Mouse (Mus musculus) brain, embryonic 14.5 days (tissue): Measurements from ENCODE around the gene Tor1b. TPM values are rescaled to one million over a fixed set of nuclear protein-coding genes. Genes with fewer than 3 reads are reported as not detected.

ENCODE experiments used
- DNase-seq: peaks from one replicate; pipeline ENCODE4 v3.0.0-alpha.2; 2011; ENCODE audit warnings: low read depth
- CTCF ChIP-seq: fragments of 200-500 bp; IDR thresholded peaks from 2 replicates; pipeline ENCODE4 v1.5.1; 2012; ENCODE audit warnings: inconsistent platforms, mild to moderate bottlenecking, moderate library complexity, borderline replicate concordance; ENCODE audit not compliant: insufficient read depth, insufficient read length; ENCODE audit errors: extremely low read depth
- POLR2A ChIP-seq: fragments of 200-500 bp; IDR thresholded peaks from 2 replicates; pipeline ENCODE4 v1.6.1; 2012; ENCODE audit warnings: mild to moderate bottlenecking, inconsistent platforms, borderline replicate concordance; ENCODE audit not compliant: poor library complexity, insufficient read depth, insufficient read length, severe bottlenecking; ENCODE audit errors: extremely low read depth
- polyA plus RNA-seq: library from polyadenylated mRNA; depleted of rRNA; stranded (reverse); fragments of >200 nt; gene quantifications from 2 replicates; pipeline ENCODE4 v1.2.3, GENCODE M21; 2012; rRNA removed

Tor1b gene
- polyA plus RNA-seq, 1 experiment, result 32.0 TPM

GRCm38 (mm10) chr2:31006434-31006833 lies 53.7 kb downstream of the Tor1b start:
- TF ChIP-seq POLR2A (no peak), CTCF (no peak)
- DNase-seq, result peak; percentile 7

- no peak for DNase-seq
- TF ChIP-seq POLR2A (no peak), CTCF (no peak)
These were observed 54.4 kb downstream of the Tor1b start for GRCm38 (mm10) chr2:31007208-31007607.

Other genes with a start within 250 kb of the Tor1b start
- gene 1700001O22Rik, start 149.3 kb upstream of the Tor1b start, polyA plus RNA-seq, result 1.9 and 3.2 TPM in 2 replicates
- gene Ntmt1, start 145.1 kb upstream of the Tor1b start, polyA plus RNA-seq, result 72.3 and 98.7 TPM in 2 replicates
- gene Asb6, start 122.6 kb upstream of the Tor1b start, polyA plus RNA-seq, result 51.0 and 51.5 TPM in 2 replicates
- 10.8 and 13.6 TPM in 2 replicates for gene Prrx2, start 118.0 kb upstream of the Tor1b start, polyA plus RNA-seq
- 3.8 and 4.7 TPM in 2 replicates for gene Ptges, start 23.1 kb upstream of the Tor1b start, polyA plus RNA-seq
- gene Tor1a, start 15.0 kb downstream of the Tor1b start, polyA plus RNA-seq, result 66.9 and 79.1 TPM in 2 replicates
- gene BC005624, start 29.2 kb downstream of the Tor1b start, polyA plus RNA-seq, result 69.0 and 72.0 TPM in 2 replicates
- gene Usp20, start 29.3 kb downstream of the Tor1b start, polyA plus RNA-seq, result 41.8 and 42.5 TPM in 2 replicates
- gene Fnbp1, start 189.0 kb downstream of the Tor1b start, polyA plus RNA-seq, result 34.1 and 46.3 TPM in 2 replicates
- 34.1 and 35.3 TPM in 2 replicates for gene Gpr107, start 199.4 kb downstream of the Tor1b start, polyA plus RNA-seq